Mouse (Mus musculus): ENCODE measurements at regions not wholly inside any gene's neighbourhood (a gene's known extent, or its start where the extent isn't known, plus 50 kb on each side); places are given as distances from the start of the nearest gene placed in this dataset.

- DNase-seq (ENCODE audit: low spot score in 2 of 2) = peak in 1 of 2 experiments; percentile 33
- intact Hi-C loops (cut with DNase I) = no loop called here
Observed at GRCm38 (mm10) chr8:62555842-62556241, 395.0 kb upstream of the Spock3 start.

GRCm38 (mm10) chr8:62575817-62576231 is 375.0 kb upstream of the Spock3 start:
- intact Hi-C loops (cut with DNase I) = no loop called here
- DNase-seq (ENCODE audit: low spot score in 2 of 2) = no peak

- intact Hi-C loops (cut with DNase I) = no loop called here
- peak in 1 of 2 experiments; percentile 12 for DNase-seq (ENCODE audit: low spot score in 2 of 2)
Observed at GRCm38 (mm10) chr8:62599281-62599680, 351.5 kb upstream of the Spock3 start.

GRCm38 (mm10) chr8:62606126-62606525 is 344.7 kb upstream of the Spock3 start:
- no peak for DNase-seq (ENCODE audit: low spot score in 2 of 2)
- intact Hi-C loops (cut with DNase I) = no loop called here

- intact Hi-C loops (cut with DNase I) = no loop called here
- no peak for DNase-seq (ENCODE audit: low spot score in 2 of 2)
Observed at GRCm38 (mm10) chr8:62619992-62620391, 330.8 kb upstream of the Spock3 start.

- intact Hi-C loops (cut with DNase I) = no loop called here
Observed at GRCm38 (mm10) chr8:62621176-62621575, 329.6 kb upstream of the Spock3 start.

More at GRCm38 (mm10) chr8:62621176-62621575, 329.6 kb upstream of the Spock3 start:
- DNase-seq (ENCODE audit: low spot score in 2 of 2) = peak in 1 of 2 experiments; percentile 2

Data from left cerebral cortex, postnatal 14 days (tissue).